Mouse (Mus musculus) MEL (cell line): Measurements from ENCODE around the gene Dna2. TPM values are rescaled to one million over a fixed set of nuclear protein-coding genes. Genes with fewer than 3 reads are reported as not detected.
A peak's percentile ranks its signal among the peaks of the same experiment; 100 is the strongest.

ENCODE experiments used
- DNase-seq: peaks from one replicate; pipeline ENCODE4 v3.0.0; 2011; ENCODE audit warnings: low read depth, low spot score
- H3K27ac ChIP-seq: 2 replicates; pipeline ENCODE4 v1.5.1; 2012; ENCODE audit warnings: low read depth, mild to moderate bottlenecking, control low read depth, low read length, moderate library complexity; ENCODE audit not compliant: control insufficient read depth
- H3K27me3 ChIP-seq, 2 experiments: fragments of 150-350 bp in 1 of 2; sonication (generic) in 1 of 2; 2 replicates each; pipeline ENCODE4 v1.6.1; 2012; ENCODE audit warnings: low read length in 2 of 2, mild to moderate bottlenecking in 2 of 2, improper control_type of control experiment in 1 of 2, moderate library complexity in 1 of 2; ENCODE audit not compliant: insufficient read depth in 2 of 2, control insufficient read depth in 1 of 2
- H3K36me3 ChIP-seq, 2 experiments: 2 replicates each; pipeline ENCODE4 v1.6.1; 2012 to 2014; ENCODE audit warnings: low read length in 2 of 2, improper control_type of control experiment in 1 of 2, inconsistent platforms in 1 of 2, mild to moderate bottlenecking in 1 of 2; ENCODE audit not compliant: insufficient read depth in 2 of 2, control insufficient read depth in 1 of 2
- H3K4me1 ChIP-seq, 2 experiments: fragments of 150-350 bp in 1 of 2; sonication (generic) in 1 of 2; 2 replicates each; pipeline ENCODE4 v1.6.1; 2012; ENCODE audit warnings: low read length in 2 of 2, improper control_type of control experiment in 1 of 2, mild to moderate bottlenecking in 1 of 2; ENCODE audit not compliant: insufficient read depth in 2 of 2, control insufficient read depth in 1 of 2
- H3K4me3 ChIP-seq, 2 experiments: fragments of 150-350 bp in 1 of 2; sonication (generic) in 1 of 2; 2 replicates each; pipeline ENCODE4 v1.5.1; 2012; ENCODE audit warnings: low read depth in 2 of 2, low read length in 2 of 2, mild to moderate bottlenecking in 2 of 2, moderate library complexity in 2 of 2, control low read depth in 1 of 2, improper control_type of control experiment in 1 of 2; ENCODE audit not compliant: control insufficient read depth in 1 of 2, insufficient read depth in 1 of 2
- H3K79me2 ChIP-seq: 2 replicates; pipeline ENCODE4 v1.6.1; 2012; ENCODE audit warnings: mild to moderate bottlenecking, low read length, moderate library complexity; ENCODE audit not compliant: control insufficient read depth, poor library complexity, insufficient read depth
- H3K9ac ChIP-seq: 2 replicates; pipeline ENCODE4 v1.6.1; 2012; ENCODE audit warnings: low read depth, mild to moderate bottlenecking, control low read depth, low read length, moderate library complexity; ENCODE audit not compliant: control insufficient read depth, poor library complexity, severe bottlenecking
- H3K9me3 ChIP-seq: fragments of 150-350 bp; sonication (generic); replicated peaks from 2 replicates; pipeline ENCODE4 v1.6.1; 2012; ENCODE audit warnings: mild to moderate bottlenecking, low read length, improper control_type of control experiment, moderate library complexity; ENCODE audit not compliant: insufficient read depth
- CTCF ChIP-seq, 3 experiments: IDR thresholded peaks in 2 of 3; conservative IDR thresholded peaks in 1 of 3; 2 replicates each; pipeline ENCODE4 v1.5.1; 2011 to 2012; ENCODE audit warnings: low read length in 3 of 3, low read depth in 2 of 3, mild to moderate bottlenecking in 2 of 3, improper control_type of control experiment in 1 of 3, inconsistent platforms in 1 of 3, mixed read lengths in 1 of 3, moderate library complexity in 1 of 3; ENCODE audit not compliant: control insufficient read depth in 1 of 3, insufficient read depth in 1 of 3, poor library complexity in 1 of 3, severe bottlenecking in 1 of 3
- E2F4 ChIP-seq: IDR thresholded peaks from 2 replicates; pipeline ENCODE4 v1.6.1; 2011; ENCODE audit warnings: low read depth, low read length, improper control_type of control experiment, borderline replicate concordance
- EP300 ChIP-seq, 2 experiments: IDR thresholded peaks; 2 replicates each; pipeline ENCODE4 v1.6.1; 2011; ENCODE audit warnings: improper control_type of control experiment in 2 of 2, low read length in 2 of 2, low read depth in 1 of 2, mild to moderate bottlenecking in 1 of 2
- ETS1 ChIP-seq: IDR thresholded peaks from 2 replicates; pipeline ENCODE4 v1.6.1; 2012; ENCODE audit warnings: low read depth, mild to moderate bottlenecking, inconsistent platforms, low read length, improper control_type of control experiment, moderate library complexity
- GABPA ChIP-seq: IDR thresholded peaks from 2 replicates; pipeline ENCODE4 v1.6.1; 2012; ENCODE audit warnings: low read depth, mild to moderate bottlenecking, inconsistent platforms, low read length, improper control_type of control experiment, moderate library complexity
- GATA1 ChIP-seq: IDR thresholded peaks from 2 replicates; pipeline ENCODE4 v1.6.1; 2011; ENCODE audit warnings: low read depth, low read length, improper control_type of control experiment
- HCFC1 ChIP-seq: IDR thresholded peaks from 2 replicates; pipeline ENCODE4 v1.6.1; 2012; ENCODE audit warnings: low read depth, mild to moderate bottlenecking, inconsistent platforms, low read length, improper control_type of control experiment, moderate library complexity
- KAT2A ChIP-seq: conservative IDR thresholded peaks from 2 replicates; pipeline ENCODE4 v1.6.1; 2012; ENCODE audit warnings: low read depth, low read length, improper control_type of control experiment, inconsistent platforms
- MAX ChIP-seq: IDR thresholded peaks from 2 replicates; pipeline ENCODE4 v1.6.1; 2011; ENCODE audit warnings: low read length, improper control_type of control experiment
- MAZ ChIP-seq: IDR thresholded peaks from 2 replicates; pipeline ENCODE4 v1.6.1; 2012; ENCODE audit warnings: low read depth, mild to moderate bottlenecking, inconsistent platforms, low read length, improper control_type of control experiment
- MXI1 ChIP-seq: IDR thresholded peaks from 2 replicates; pipeline ENCODE4 v1.6.1; 2011; ENCODE audit warnings: mild to moderate bottlenecking, low read depth, low read length, improper control_type of control experiment
- MYB ChIP-seq: IDR thresholded peaks from 2 replicates; pipeline ENCODE4 v1.6.1; 2011; ENCODE audit warnings: mild to moderate bottlenecking, low read depth, low read length, improper control_type of control experiment
- NELFE ChIP-seq: IDR thresholded peaks from 2 replicates; pipeline ENCODE4 v1.6.1; 2011; ENCODE audit warnings: low read depth, low read length, improper control_type of control experiment
- NRF1 ChIP-seq: IDR thresholded peaks from 2 replicates; pipeline ENCODE4 v1.6.1; 2014; ENCODE audit warnings: low read depth, mild to moderate bottlenecking, inconsistent platforms, low read length, improper control_type of control experiment, moderate library complexity; ENCODE audit not compliant: poor library complexity, insufficient read depth, severe bottlenecking
- POLR2AphosphoS2 ChIP-seq: IDR thresholded peaks from 2 replicates; pipeline ENCODE4 v1.6.1; 2011; ENCODE audit warnings: low read length, improper control_type of control experiment
- POLR2AphosphoS5 ChIP-seq: IDR thresholded peaks from 2 replicates; pipeline ENCODE4 v1.6.1; 2012; ENCODE audit warnings: low read depth, borderline replicate concordance, mild to moderate bottlenecking, inconsistent platforms, low read length, moderate library complexity, mixed read lengths
- RAD21 ChIP-seq: IDR thresholded peaks from 2 replicates; pipeline ENCODE4 v1.6.1; 2011; ENCODE audit warnings: mild to moderate bottlenecking, low read depth, low read length, improper control_type of control experiment
- SIN3A ChIP-seq: IDR thresholded peaks from 2 replicates; pipeline ENCODE4 v1.6.1; 2012; ENCODE audit warnings: low read length, improper control_type of control experiment, inconsistent platforms
- SMC3 ChIP-seq: IDR thresholded peaks from 2 replicates; pipeline ENCODE4 v1.6.1; 2011; ENCODE audit warnings: low read depth, low read length, improper control_type of control experiment
- TBP ChIP-seq: IDR thresholded peaks from 2 replicates; pipeline ENCODE4 v1.8.0; 2011; ENCODE audit warnings: low read depth, low read length, improper control_type of control experiment
- TCF12 ChIP-seq: IDR thresholded peaks from 2 replicates; pipeline ENCODE4 v1.6.1; 2014; ENCODE audit warnings: low read depth, mild to moderate bottlenecking, inconsistent platforms, low read length, improper control_type of control experiment, moderate library complexity
- UBTF ChIP-seq: IDR thresholded peaks from 2 replicates; pipeline ENCODE4 v1.6.1; 2012; ENCODE audit warnings: low read depth, mild to moderate bottlenecking, inconsistent platforms, low read length, improper control_type of control experiment, moderate library complexity, borderline replicate concordance; ENCODE audit not compliant: insufficient read depth
- USF2 ChIP-seq, 2 experiments: IDR thresholded peaks; 2 replicates each; pipeline ENCODE4 v1.6.1; 2011 to 2012; ENCODE audit warnings: improper control_type of control experiment in 2 of 2, low read length in 2 of 2, borderline replicate concordance in 1 of 2, inconsistent platforms in 1 of 2, low read depth in 1 of 2, mild to moderate bottlenecking in 1 of 2; ENCODE audit not compliant: insufficient read depth in 1 of 2
- ZC3H11A ChIP-seq: IDR thresholded peaks from 2 replicates; pipeline ENCODE4 v1.6.1; 2012; ENCODE audit warnings: low read depth, mild to moderate bottlenecking, inconsistent platforms, low read length, improper control_type of control experiment
- ZKSCAN1 ChIP-seq: IDR thresholded peaks from 2 replicates; pipeline ENCODE4 v1.6.1; 2012; ENCODE audit warnings: low read depth, mild to moderate bottlenecking, inconsistent platforms, low read length, improper control_type of control experiment, moderate library complexity
- ZMIZ1 ChIP-seq: IDR thresholded peaks from 2 replicates; pipeline ENCODE4 v1.6.1; 2012; ENCODE audit warnings: low read depth, mild to moderate bottlenecking, inconsistent platforms, low read length, improper control_type of control experiment, moderate library complexity
- polyA plus RNA-seq, 2 experiments: library from polyadenylated mRNA; stranded (reverse) in 1 of 2; unstranded in 1 of 2; fragments of >175 nt in 1 of 2; fragments of >200 nt in 1 of 2; gene quantifications; 2 replicates each; pipeline versions ENCODE4 v1.2.1 to v1.2.4; 2012; ENCODE audit warnings: low replicate concordance in 2 of 2, low read depth in 1 of 2; ENCODE audit not compliant: insufficient read length in 2 of 2, insufficient read depth in 1 of 2, missing spikeins in 1 of 2
- total RNA-seq: library from RNA; depleted of rRNA; stranded (reverse); fragments of 300-350 nt; gene quantifications from 2 replicates; pipeline ENCODE4 v1.2.3, GENCODE M21; 2012

Gene Dna2
- total and polyA plus RNA-seq, 3 experiments = 30.3 to 40.9 TPM; not detected in 1

DNA sequence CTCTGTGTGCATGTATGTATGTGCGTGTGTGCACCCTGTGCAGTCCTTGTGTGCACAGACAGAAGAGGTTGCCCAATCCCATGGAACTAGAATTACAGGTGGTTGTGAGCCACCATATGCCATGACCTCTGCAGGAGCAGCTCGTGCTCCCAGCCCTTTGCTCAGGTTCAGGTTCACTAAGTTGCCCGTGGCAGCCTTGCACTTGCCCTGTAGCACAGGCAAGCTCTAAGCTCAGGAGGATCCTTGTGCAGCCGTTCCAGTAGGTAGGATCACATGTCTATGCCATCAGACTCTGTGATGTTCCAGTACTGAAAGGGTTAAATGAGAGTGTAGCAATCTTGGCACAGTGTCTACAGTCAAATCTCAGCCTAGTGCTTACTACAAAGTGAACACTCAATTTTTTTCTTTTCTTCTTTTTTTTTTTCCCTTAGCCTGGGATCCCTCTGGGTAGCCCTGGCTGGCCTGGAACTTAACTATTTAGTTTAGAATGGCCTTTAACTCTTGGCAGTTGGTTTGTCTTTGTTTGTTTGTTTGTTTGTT is 22.7 kb upstream of the Dna2 start (continued):
- TF ChIP-seq MYB = no peak
- TF ChIP-seq EP300 (IDR thresholded peaks at IDR 0.05; ENCODE audit: low read depth in 1 of 2, low read length in 2 of 2) = no peak

- H3K4me1 ChIP-seq = no peaks in the 10 kb centered on the region
- peaks cover 0 to 2% of the 10 kb centered on the region in 2 experiments; a peak in 2 of 4 replicates for H3K36me3 ChIP-seq
- no peaks in the 10 kb centered on the region for H3K9me3 ChIP-seq
- no peak overlapping the region for H3K4me3 ChIP-seq
- H3K9ac ChIP-seq = no peak overlapping the region
- H3K27me3 ChIP-seq = no peaks in the 10 kb centered on the region
- DNase-seq = peak; percentile 43
- no peaks in the 10 kb centered on the region for H3K79me2 ChIP-seq
- peak; percentile 20 to 49 (median 22); a peak in 4 of 6 replicates for TF ChIP-seq CTCF (IDR thresholded peaks at IDR 0.05 in 2 of 3, conservative IDR thresholded peaks at IDR 0.05 in 1 of 3; ENCODE audit: control insufficient read depth in 1 of 3, insufficient read depth in 1 of 3, low read depth in 2 of 3, low read length in 3 of 3, poor library complexity in 1 of 3, severe bottlenecking in 1 of 3)
- TF ChIP-seq MAX = no peak
- no peak for TF ChIP-seq POLR2AphosphoS2
- TF ChIP-seq GABPA = no peak
- TF ChIP-seq NRF1 = no peak
- TF ChIP-seq ZKSCAN1 = no peak
- no peak for TF ChIP-seq UBTF
- TF ChIP-seq MXI1 = no peak
- TF ChIP-seq EP300 (IDR thresholded peaks at IDR 0.05; ENCODE audit: low read depth in 1 of 2, low read length in 2 of 2) = no peak
- no peak for TF ChIP-seq TCF12
- peak; percentile 33; the same call in 1 of the 2 replicates for TF ChIP-seq SMC3
- TF ChIP-seq USF2 (IDR thresholded peaks at IDR 0.05; ENCODE audit: borderline replicate concordance in 1 of 2, insufficient read depth in 1 of 2, low read depth in 1 of 2, low read length in 2 of 2) = no peak
- TF ChIP-seq HCFC1 = no peak
- TF ChIP-seq ZC3H11A = no peak
- TF ChIP-seq GATA1 = no peak
- no peak for TF ChIP-seq POLR2AphosphoS5
- no peak for TF ChIP-seq MAZ
- TF ChIP-seq RAD21 = peak; percentile 19
- TF ChIP-seq KAT2A = no peak
- no peak for TF ChIP-seq E2F4
- no peak for TF ChIP-seq ZMIZ1
- TF ChIP-seq TBP = no peak
- no peak for TF ChIP-seq SIN3A
- TF ChIP-seq NELFE = no peak
- TF ChIP-seq ETS1 = no peak
- TF ChIP-seq, all 39 proteins: peak for 3
- H3K27ac ChIP-seq = no peak overlapping the region
Measured at GRCm38 (mm10) chr10:62932381-62932780, 14.4 kb upstream of the Dna2 start.
